Mouse (Mus musculus): ENCODE measurements around the gene Kdelc2. TPM values are rescaled to one million over a fixed set of nuclear protein-coding genes. Genes with fewer than 3 reads are reported as not detected.

The Kdelc2 gene
- polyA plus RNA-seq, 2 experiments = 13.6 to 22.8 TPM

DNA sequence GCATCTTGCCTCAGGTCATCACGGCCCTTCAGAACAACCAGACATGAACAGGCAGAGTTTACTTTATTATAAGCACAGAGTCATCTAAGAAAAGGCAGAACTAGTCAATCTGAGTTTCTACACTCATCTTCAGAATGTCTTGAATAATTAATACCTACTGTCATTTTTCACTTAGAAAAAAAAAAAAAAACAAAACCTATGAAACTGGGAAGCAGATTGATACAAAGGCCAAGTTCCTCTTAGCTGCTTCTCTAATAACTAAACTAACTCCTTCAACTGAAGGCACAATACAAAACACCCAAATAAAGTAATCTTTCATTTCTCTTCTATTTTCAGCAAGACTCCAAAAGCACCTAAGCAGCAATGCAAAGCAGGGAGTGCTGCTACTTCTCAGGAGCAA lies 66.8 kb downstream of the Kdelc2 start:
- no peaks in the 10 kb centered on the region for H3K9me3 ChIP-seq (ENCODE audit: control insufficient read depth, low read length)
- 87% methylated on average over 1 of the region's 1 CpGs for WGBS
- H3K27me3 ChIP-seq (ENCODE audit: control insufficient read depth, insufficient read depth, low read length) = no peaks in the 10 kb centered on the region
- ATAC-seq (ENCODE audit: low FRiP score, low read depth) (no peak), DNase-seq (ENCODE audit: low spot score) (no peak)
- no peak overlapping the region for H3K4me2 ChIP-seq (replicated peaks; ENCODE audit: low read depth, low read length, severe bottlenecking)
- H3K27ac ChIP-seq (replicated peaks; ENCODE audit: low read depth, low read length) = no peak overlapping the region
- H3K4me1 ChIP-seq (ENCODE audit: control insufficient read depth, insufficient read depth, low read length) = no peaks in the 10 kb centered on the region
- H3K36me3 ChIP-seq (ENCODE audit: control insufficient read depth, insufficient read depth, low read length) = peaks cover 52% of the 10 kb centered on the region
- no peak overlapping the region for H3K4me3 ChIP-seq (replicated peaks; ENCODE audit: low read length)
- no peak for TF ChIP-seq POLR2A (IDR thresholded peaks at IDR 0.05; ENCODE audit: borderline replicate concordance, extremely low read depth, insufficient read depth, insufficient read length)
- H3K9ac ChIP-seq (ENCODE audit: low read depth, low read length, severe bottlenecking) = no peak overlapping the region

Small RNA genes within 50 kb of the gene (microRNA-seq; reads per million reads assigned to microRNA genes)
- gene Mir130c = not detected

Other genes with a start within 250 kb of the Kdelc2 start
- gene Ddx10, start 136.0 kb upstream of the Kdelc2 start, polyA plus RNA-seq (2012; rRNA removed) = 8.5 and 14.3 TPM in 2 replicates
- 26.9 and 27.4 TPM in 2 replicates for gene Ddx10, start 136.0 kb upstream of the Kdelc2 start, polyA plus RNA-seq (2014; fragmentation: Nextera tagmentation; extraction: Ambion mirVana)
- gene Exph5, start 82.4 kb upstream of the Kdelc2 start, polyA plus RNA-seq (2012; rRNA removed) = 0.29 and 0.47 TPM in 2 replicates
- 1.9 and 2.3 TPM in 2 replicates for gene Exph5, start 82.4 kb upstream of the Kdelc2 start, polyA plus RNA-seq (2014; fragmentation: Nextera tagmentation; extraction: Ambion mirVana)
- 0.49 and 0.80 TPM in 2 replicates for gene 4930550C14Rik, start 18.3 kb downstream of the Kdelc2 start, polyA plus RNA-seq (2012; rRNA removed)
- gene 4930550C14Rik, start 18.3 kb downstream of the Kdelc2 start, polyA plus RNA-seq (2014; fragmentation: Nextera tagmentation; extraction: Ambion mirVana) = 1.3 TPM in 2 replicates
- gene Atm, start 152.7 kb downstream of the Kdelc2 start, polyA plus RNA-seq (2012; rRNA removed) = 6.4 and 11.0 TPM in 2 replicates
- gene Atm, start 152.7 kb downstream of the Kdelc2 start, polyA plus RNA-seq (2014; fragmentation: Nextera tagmentation; extraction: Ambion mirVana) = 12.5 and 15.6 TPM in 2 replicates
- gene Npat, start 153.0 kb downstream of the Kdelc2 start, polyA plus RNA-seq (2012; rRNA removed) = 12.8 and 15.1 TPM in 2 replicates
- 21.1 and 23.1 TPM in 2 replicates for gene Npat, start 153.0 kb downstream of the Kdelc2 start, polyA plus RNA-seq (2014; fragmentation: Nextera tagmentation; extraction: Ambion mirVana)
- gene Acat1, start 226.4 kb downstream of the Kdelc2 start, polyA plus RNA-seq (2012; rRNA removed) = 70.7 and 105 TPM in 2 replicates
- 154 and 166 TPM in 2 replicates for gene Acat1, start 226.4 kb downstream of the Kdelc2 start, polyA plus RNA-seq (2014; fragmentation: Nextera tagmentation; extraction: Ambion mirVana)